Mouse (Mus musculus) T-cell, adult 66 days (primary cell): Measurements from ENCODE around the gene Atg9b. TPM values are rescaled to one million over a fixed set of nuclear protein-coding genes. Genes with fewer than 3 reads are reported as not detected.

Source experiments
- total RNA-seq, 2 experiments: library from RNA; stranded (reverse); gene quantifications; 3 replicates in 1 of 2; 4 replicates in 1 of 2; pipeline ENCODE4 v1.2.4; 2023

The Atg9b gene
- under 1 TPM; 0.18 to 0.50 TPM for total RNA-seq

GRCm38 (mm10) chr5:24391864-24392263, at the start of gene Atg9b:
Gene Atg9b, minus strand, starts transcription at chr5:24392143.

GRCm38 (mm10) chr5:24423129-24424003, 31.4 kb upstream of the Atg9b start, which contains the start of the genes Cdk5 and Slc4a2:
Gene Cdk5, minus strand, starts transcription at chr5:24423530.
Gene Slc4a2, plus strand, starts transcription at chr5:24423837.

GRCm38 (mm10) chr5:24413042-24413693, 21.2 kb upstream of the Atg9b start, which contains the start of gene Asic3:
Gene Asic3, plus strand, starts transcription at chr5:24413392.

GRCm38 (mm10) chr5:24393392-24393997, 1.6 kb upstream of the Atg9b start, which contains the start of gene Abcb8:
Gene Abcb8, plus strand, starts transcription at chr5:24393663.

GRCm38 (mm10) chr5:24364508-24364907, 27.4 kb downstream of the Atg9b start, which contains the start of gene Nos3:
Gene Nos3, plus strand, starts transcription at chr5:24364810.

GRCm38 (mm10) chr5:24351278-24351677, 40.7 kb downstream of the Atg9b start, which contains the start of gene Kcnh2:
Gene Kcnh2, minus strand, starts transcription at chr5:24351604.

Other genes with a start within 250 kb of the Atg9b start
- 1 to 10 TPM; 5.9 to 9.2 TPM for gene Nupl2, start 227.2 kb downstream of the Atg9b start, total RNA-seq
- 1 to 10 TPM; 5.3 to 6.7 TPM for gene Kcnh2, start 40.5 kb downstream of the Atg9b start, total RNA-seq
- not detected for gene Nos3, start 27.3 kb downstream of the Atg9b start, total RNA-seq
- gene Abcb8, start 1.5 kb upstream of the Atg9b start, total RNA-seq, result 10 to 100 TPM; 20.7 to 25.5 TPM
- under 1 TPM in 1 of 2 experiments, not detected in 1; 0.62 TPM for gene Asic3, start 21.2 kb upstream of the Atg9b start, total RNA-seq
- gene Cdk5, start 31.4 kb upstream of the Atg9b start, total RNA-seq, result 10 to 100 TPM; 29.6 to 43.1 TPM
- 10 to 100 TPM; 53.8 to 84.9 TPM for gene Slc4a2, start 31.7 kb upstream of the Atg9b start, total RNA-seq
- gene Fastk, start 53.1 kb upstream of the Atg9b start, total RNA-seq, result 100 to 1,000 TPM in 1 of 2 experiments, 10 to 100 TPM in 1; 90.8 to 104 TPM
- 10 to 100 TPM; 26.0 to 28.0 TPM for gene Tmub1, start 55.7 kb upstream of the Atg9b start, total RNA-seq
- 10 to 100 TPM; 82.7 to 91.3 TPM for gene Agap3, start 60.0 kb upstream of the Atg9b start, total RNA-seq
- gene Gbx1, start 135.1 kb upstream of the Atg9b start, total RNA-seq, result not detected
- gene Asb10, start 148.8 kb upstream of the Atg9b start, total RNA-seq, result not detected
- not detected for gene 4931409K22Rik, start 164.7 kb upstream of the Atg9b start, total RNA-seq
- gene Abcf2, start 185.3 kb upstream of the Atg9b start, total RNA-seq, result 10 to 100 TPM; 46.5 to 47.9 TPM
- gene Chpf2, start 194.6 kb upstream of the Atg9b start, total RNA-seq, result 10 to 100 TPM; 41.0 to 42.2 TPM
- gene Smarcd3, start 232.3 kb upstream of the Atg9b start, total RNA-seq, result under 1 TPM in 1 of 2 experiments, not detected in 1; 0.32 TPM